Mouse (Mus musculus) hindbrain, embryonic 11.5 days (tissue): ENCODE data around the gene Gm17728. TPM values are rescaled to one million over a fixed set of nuclear protein-coding genes. Genes with fewer than 3 reads are reported as not detected.
"Not testable (repeated sequence)": the region's sequence is repeated elsewhere in the genome, so short reads cannot be mapped to it uniquely, and the experiment has no call there.

Experiments used
- ATAC-seq: fragments of 200-750 bp; cut with Nextera tagmentation; 2 replicates; pipeline ENCODE4 v1.8.0; 2017; ENCODE audit warnings: mild to moderate bottlenecking, moderate TSS enrichment, moderate library complexity; ENCODE audit not compliant: low FRiP score
- DNase-seq: peaks from one replicate; pipeline ENCODE4 v3.0.0-alpha.2; 2015; ENCODE audit warnings: low spot score
- H3K27ac ChIP-seq: fragments of 300-500 bp; sonication (generic); 2 replicates; pipeline ENCODE4 v1.5.1; 2014; ENCODE audit warnings: mild to moderate bottlenecking, low read depth, low read length
- H3K27me3 ChIP-seq: fragments of 300-500 bp; sonication (generic); 2 replicates; pipeline ENCODE4 v1.6.1; 2014; ENCODE audit warnings: mild to moderate bottlenecking, low read length, moderate library complexity, mixed read lengths; ENCODE audit not compliant: control insufficient read depth, insufficient read depth
- H3K36me3 ChIP-seq: fragments of 300-500 bp; sonication (generic); 2 replicates; pipeline ENCODE4 v1.6.1; 2014; ENCODE audit warnings: mild to moderate bottlenecking, low read length, moderate library complexity, mixed read lengths; ENCODE audit not compliant: control insufficient read depth, insufficient read depth
- H3K4me1 ChIP-seq: fragments of 300-500 bp; sonication (generic); replicated peaks from 2 replicates; pipeline ENCODE4 v1.6.1; 2014; ENCODE audit warnings: low read length, mixed read lengths; ENCODE audit not compliant: control insufficient read depth, insufficient read depth
- H3K4me2 ChIP-seq: fragments of 300-500 bp; sonication (generic); replicated peaks from 2 replicates; pipeline ENCODE4 v1.6.1; 2014; ENCODE audit warnings: mild to moderate bottlenecking, low read depth, low read length
- H3K4me3 ChIP-seq: fragments of 300-500 bp; sonication (generic); 2 replicates; pipeline ENCODE4 v1.5.1; 2014; ENCODE audit warnings: low read depth, low read length
- H3K9ac ChIP-seq: fragments of 300-500 bp; sonication (generic); 2 replicates; pipeline ENCODE4 v1.6.1; 2014; ENCODE audit warnings: low read depth, low read length
- H3K9me3 ChIP-seq: fragments of 300-500 bp; sonication (generic); 2 replicates; pipeline ENCODE4 v1.6.1; 2016; ENCODE audit warnings: low read length; ENCODE audit not compliant: control insufficient read depth
- WGBS: fragments of 180-500 bp; shearing (Covaris S2); extraction: QIAGEN DNeasy Blood & Tissue Kit; methylation state at CpG from one replicate; pipeline ENCODE4 v1.1.7; 2014; 5-methylcytosine and 5-hydroxymethylcytosine counted together
- polyA plus RNA-seq: library from polyadenylated mRNA; unstranded; fragments of >200 nt; fragmentation: Nextera tagmentation; extraction: Ambion mirVana; gene quantifications from 2 replicates; pipeline ENCODE4 v1.2.1, GENCODE M21; 2014

Gene Gm17728
- not detected in 2 replicates for polyA plus RNA-seq

DNA sequence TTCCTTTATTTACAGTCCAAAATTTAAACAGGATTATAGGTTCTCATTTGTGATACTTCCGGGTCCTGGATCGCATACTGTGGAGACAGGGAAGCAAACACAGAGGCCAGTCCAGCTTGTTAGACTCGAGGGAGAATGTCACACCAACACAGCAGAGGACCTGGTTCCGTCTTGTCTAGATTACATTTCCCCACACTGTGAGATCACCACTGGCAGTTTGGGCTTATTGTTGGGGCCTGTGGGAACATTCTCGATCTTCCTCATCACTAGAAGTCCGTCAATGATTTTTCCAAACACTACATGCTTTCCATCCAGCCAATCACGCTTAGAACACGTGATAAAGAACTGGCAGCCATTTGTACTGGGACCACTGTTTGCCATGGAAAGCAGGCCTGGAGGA, at the start of gene Gm17728:
Gene Gm17728 (plus strand): TSS at position 301 of the 400 bp plus-strand sequence.
- H3K9ac ChIP-seq, H3K4me3 ChIP-seq, H3K9me3 ChIP-seq, H3K36me3 ChIP-seq, ATAC-seq, H3K4me2 ChIP-seq, DNase-seq, H3K4me1 ChIP-seq, H3K27ac ChIP-seq, H3K27me3 ChIP-seq: not testable (repeated sequence)
- 93% methylated on average over 7 of the region's 8 CpGs for WGBS

DNA sequence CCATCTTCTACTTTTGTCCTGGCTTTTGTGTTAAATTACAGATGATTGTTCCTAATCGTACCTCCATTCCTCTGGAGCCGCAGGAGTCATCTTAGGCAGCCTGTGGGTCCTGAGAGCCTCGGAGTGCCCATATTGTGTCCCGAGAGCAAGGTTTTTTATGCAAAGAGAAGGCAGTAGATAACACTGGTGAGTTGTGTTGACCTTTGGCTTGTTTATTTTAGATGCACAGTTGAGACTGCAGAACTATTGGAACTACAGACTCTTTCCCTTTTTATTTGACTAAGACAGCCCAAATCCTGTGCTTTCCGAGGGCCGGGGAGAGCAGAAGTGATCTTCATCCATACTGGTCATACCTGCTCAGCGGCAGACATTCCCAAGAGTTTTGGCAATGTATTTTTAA, 24.4 kb upstream of the Gm17728 start:
- no peaks in the 10 kb centered on the region for H3K36me3 ChIP-seq
- no peak overlapping the region for H3K9ac ChIP-seq
- no peak for DNase-seq
- no peak overlapping the region for H3K4me3 ChIP-seq
- H3K9me3 ChIP-seq = no peaks in the 10 kb centered on the region
- no peak overlapping the region for H3K27ac ChIP-seq
- H3K27me3 ChIP-seq = no peaks in the 10 kb centered on the region
- WGBS = 83% methylated on average over 7 of the region's 7 CpGs
- H3K4me1 ChIP-seq = no peaks in the 10 kb centered on the region
- H3K4me2 ChIP-seq = no peak overlapping the region
- ATAC-seq = no peak

DNA sequence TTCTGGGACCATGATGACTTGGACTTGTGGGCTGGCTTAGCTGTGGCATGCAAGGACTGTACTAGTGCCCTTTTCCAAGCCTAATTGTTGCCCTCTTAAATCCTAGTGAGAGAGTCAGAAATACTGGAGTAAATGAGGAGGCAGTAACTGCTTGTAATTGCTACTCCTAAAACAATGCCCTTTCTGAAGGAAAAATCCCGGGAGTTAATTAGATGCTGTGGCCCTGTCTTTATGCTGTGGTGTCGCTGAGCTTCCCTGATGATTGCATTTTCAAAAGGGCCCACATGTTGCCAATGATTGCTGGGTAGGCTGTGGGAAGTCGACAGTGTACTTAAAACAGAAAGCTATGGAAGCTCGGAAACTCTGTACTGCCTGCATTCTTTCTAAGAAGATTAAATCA, 23.3 kb upstream of the Gm17728 start:
- H3K9ac ChIP-seq = no peak overlapping the region
- no peaks in the 10 kb centered on the region for H3K27me3 ChIP-seq
- no peak overlapping the region for H3K4me3 ChIP-seq
- no peak overlapping the region for H3K27ac ChIP-seq
- no peaks in the 10 kb centered on the region for H3K4me1 ChIP-seq
- ATAC-seq (no peak), DNase-seq (no peak)
- no peaks in the 10 kb centered on the region for H3K36me3 ChIP-seq
- no peaks in the 10 kb centered on the region for H3K9me3 ChIP-seq
- WGBS = 55% methylated on average over 4 of the region's 4 CpGs
- H3K4me2 ChIP-seq = no peak overlapping the region

DNA sequence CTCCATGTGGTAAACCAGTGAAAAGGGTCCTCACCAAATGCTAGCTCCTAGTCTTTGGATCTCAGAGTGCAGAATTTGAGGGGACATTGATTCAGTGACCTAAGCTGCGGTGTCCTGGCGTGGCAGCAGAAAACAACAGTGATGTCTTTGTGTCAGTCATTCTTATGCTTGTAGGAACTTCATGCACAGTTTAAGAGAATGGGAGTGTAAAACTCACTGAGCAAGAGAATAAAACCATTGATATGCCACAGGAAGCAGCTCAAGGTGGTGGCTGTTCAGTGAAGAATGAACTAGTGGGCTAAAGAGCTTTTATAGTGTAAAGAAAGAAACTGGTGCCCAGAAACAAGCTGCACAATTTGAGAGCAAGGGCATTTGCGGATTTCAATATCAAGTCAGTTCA, 17.9 kb upstream of the Gm17728 start:
- no peaks in the 10 kb centered on the region for H3K27me3 ChIP-seq
- H3K9ac ChIP-seq = no peak overlapping the region
- H3K27ac ChIP-seq = no peak overlapping the region
- no peaks in the 10 kb centered on the region for H3K36me3 ChIP-seq
- H3K9me3 ChIP-seq = no peaks in the 10 kb centered on the region
- no peak overlapping the region for H3K4me2 ChIP-seq
- WGBS = 91% methylated on average over 3 of the region's 3 CpGs
- no peak for DNase-seq
- no peak overlapping the region for H3K4me3 ChIP-seq
- ATAC-seq = no peak
- no peaks in the 10 kb centered on the region for H3K4me1 ChIP-seq

DNA sequence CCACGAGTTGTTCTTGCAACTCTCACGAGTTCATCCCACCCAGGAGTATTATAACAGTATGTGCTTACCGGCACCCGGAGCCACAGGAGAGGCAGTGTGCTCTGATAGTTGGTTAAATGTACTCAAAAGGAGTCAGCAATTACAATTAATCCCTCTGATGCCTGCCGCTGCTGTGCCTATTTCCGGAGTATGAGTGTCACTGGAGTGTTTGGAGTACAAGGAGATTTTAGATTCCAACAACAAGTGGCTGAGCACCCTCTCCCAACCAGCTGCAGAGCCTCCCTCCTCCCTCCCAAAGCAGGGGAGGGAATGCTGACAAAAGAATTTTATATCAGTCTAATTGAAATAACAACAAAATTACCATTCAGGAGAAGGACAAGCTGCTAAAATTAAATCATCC, 14.2 kb upstream of the Gm17728 start:
- DNase-seq = no peak
- ATAC-seq = no peak
- WGBS = 76% methylated on average over 6 of the region's 6 CpGs

DNA sequence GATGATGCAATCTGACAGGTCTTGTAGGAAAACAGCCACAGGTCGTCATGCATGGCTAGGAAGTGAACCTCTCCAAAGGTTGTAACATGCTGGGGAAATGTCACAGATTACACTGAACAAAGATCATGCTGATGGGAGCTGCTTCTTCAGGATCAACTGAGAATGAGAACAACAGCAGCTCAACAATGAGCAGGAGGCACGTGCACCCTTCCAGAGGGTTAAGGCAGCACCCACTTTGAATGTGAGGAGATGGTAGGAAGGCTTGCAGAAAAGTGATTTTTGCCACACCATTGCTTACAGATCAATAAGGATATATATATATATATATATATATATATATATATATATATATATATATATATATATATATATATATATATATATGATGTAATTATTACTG, 2.8 kb upstream of the Gm17728 start:
- H3K4me1 ChIP-seq = no peaks in the 10 kb centered on the region
- no peak overlapping the region for H3K9ac ChIP-seq
- WGBS = 93% methylated on average over 2 of the region's 2 CpGs
- no peak overlapping the region for H3K4me2 ChIP-seq
- H3K27ac ChIP-seq = no peak overlapping the region
- no peaks in the 10 kb centered on the region for H3K9me3 ChIP-seq
- H3K27me3 ChIP-seq = no peaks in the 10 kb centered on the region
- ATAC-seq = no peak
- H3K4me3 ChIP-seq = no peak overlapping the region
- no peaks in the 10 kb centered on the region for H3K36me3 ChIP-seq
- DNase-seq = no peak

More for the DNA sequence above, 14.2 kb upstream of the Gm17728 start:
- H3K9me3 ChIP-seq = no peaks in the 10 kb centered on the region
- no peaks in the 10 kb centered on the region for H3K4me1 ChIP-seq
- H3K4me2 ChIP-seq = no peak overlapping the region
- H3K9ac ChIP-seq = no peak overlapping the region
- no peaks in the 10 kb centered on the region for H3K36me3 ChIP-seq
- no peak overlapping the region for H3K4me3 ChIP-seq
- H3K27me3 ChIP-seq = no peaks in the 10 kb centered on the region
- H3K27ac ChIP-seq = no peak overlapping the region

DNA sequence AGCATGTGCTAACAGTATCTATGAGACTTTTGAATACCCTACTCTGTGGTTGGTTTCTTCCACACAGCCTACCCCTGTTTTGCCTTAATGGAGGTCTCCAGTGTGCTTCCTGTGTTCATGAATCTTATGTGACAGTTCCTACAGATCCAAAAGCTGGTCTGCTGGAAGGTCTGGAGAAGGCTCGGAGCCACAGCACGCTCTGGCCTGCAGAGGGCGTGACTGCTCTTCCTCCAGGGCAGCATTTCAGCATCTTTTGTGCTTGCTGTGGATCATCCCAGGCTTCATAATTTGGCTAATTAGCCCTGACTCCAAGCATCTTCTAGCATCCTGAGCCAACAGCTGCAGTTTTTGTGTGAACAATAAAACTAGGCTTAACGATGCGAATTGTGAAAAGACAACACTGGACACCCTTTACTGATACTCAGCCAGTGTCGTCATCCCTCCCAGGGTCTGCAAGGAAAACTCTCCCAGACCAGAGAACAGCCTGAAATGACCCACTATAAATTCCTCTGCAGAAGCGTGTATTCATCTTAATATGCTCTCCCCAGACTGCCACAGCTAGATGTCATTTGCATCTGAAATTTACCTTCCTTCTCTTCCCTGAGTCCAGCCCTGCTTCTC, 6.6 kb downstream of the Gm17728 start:
- Histone ChIP-seq H3K4me2 (no peak overlapping the region), H3K36me3 (no peaks in the 10 kb centered on the region), H3K9me3 (no peaks in the 10 kb centered on the region), H3K4me3 (no peak overlapping the region), H3K27me3 (no peaks in the 10 kb centered on the region), H3K9ac (no peak overlapping the region), H3K4me1 (no peaks in the 10 kb centered on the region), H3K27ac (no peak overlapping the region)
- DNase-seq (peak; percentile 43), ATAC-seq (no peak)
- 71% methylated on average over 7 of the region's 7 CpGs for WGBS

DNA sequence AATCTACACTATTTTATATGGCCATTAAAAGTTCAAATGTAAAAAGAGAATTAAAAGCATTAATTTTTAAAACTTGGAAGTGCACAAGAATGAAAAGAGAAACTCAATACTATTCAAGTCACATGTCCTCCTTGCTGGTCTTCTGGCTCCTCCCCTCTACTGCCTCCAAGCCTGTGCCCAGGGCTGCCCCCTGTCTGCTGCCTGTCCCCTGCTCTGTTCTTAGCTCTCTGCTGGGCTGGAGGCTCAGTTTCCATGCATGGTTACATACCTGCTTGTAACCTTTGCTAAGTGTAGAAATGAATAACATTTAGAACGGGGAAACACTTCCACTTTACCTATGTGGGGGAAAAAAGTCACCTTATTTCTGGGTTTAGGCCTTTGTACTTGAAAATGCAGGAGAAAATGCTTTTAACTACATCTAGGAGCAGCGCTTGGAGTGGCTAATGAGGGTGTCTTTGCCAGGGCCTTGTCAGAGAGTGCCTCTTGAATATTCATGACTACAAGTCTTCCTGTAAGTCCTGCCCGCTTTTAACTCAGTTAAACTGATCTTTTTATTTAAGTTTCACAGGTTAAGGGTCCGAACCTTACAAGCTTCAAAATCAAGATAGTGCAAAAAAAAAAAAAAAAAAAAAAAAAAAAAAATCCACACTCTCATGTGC, 18.3 kb downstream of the Gm17728 start:
- Histone ChIP-seq H3K27me3 (no peaks in the 10 kb centered on the region), H3K36me3 (no peaks in the 10 kb centered on the region), H3K4me2 (no peak overlapping the region), H3K9me3 (no peaks in the 10 kb centered on the region), H3K27ac (no peak overlapping the region), H3K4me1 (no peaks in the 10 kb centered on the region), H3K9ac (no peak overlapping the region), H3K4me3 (no peak overlapping the region)
- 73% methylated on average over 4 of the region's 4 CpGs for WGBS
- no peak for DNase-seq
- ATAC-seq = no peak

DNA sequence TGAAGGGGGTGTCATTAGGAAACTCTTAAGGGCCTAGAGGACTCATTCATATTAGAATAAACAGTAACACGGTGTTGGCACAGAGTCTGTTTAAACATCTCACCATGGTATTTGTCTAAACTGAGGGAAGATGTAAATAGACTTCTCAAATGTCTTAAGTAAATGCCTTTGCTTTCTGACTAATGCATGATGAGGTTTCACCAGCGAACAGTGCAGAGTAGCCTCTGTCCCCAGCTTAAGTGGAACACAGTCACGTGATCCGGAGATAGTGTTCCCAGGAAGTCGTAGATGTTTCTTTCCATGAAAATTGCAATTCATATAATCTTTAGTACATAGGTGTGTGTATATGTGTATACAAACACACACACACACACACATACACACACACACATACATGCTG, 34.5 kb downstream of the Gm17728 start:
- Histone ChIP-seq H3K4me1 (no peaks in the 10 kb centered on the region), H3K27me3 (no peaks in the 10 kb centered on the region), H3K4me2 (no peak overlapping the region), H3K36me3 (no peaks in the 10 kb centered on the region), H3K4me3 (no peak overlapping the region), H3K27ac (no peak overlapping the region), H3K9me3 (no peaks in the 10 kb centered on the region), H3K9ac (no peak overlapping the region)
- DNase-seq (no peak), ATAC-seq (no peak)
- 92% methylated on average over 5 of the region's 5 CpGs for WGBS
